Mouse (Mus musculus) monocyte, adult 2 months (primary cell): ENCODE measurements around the gene Arhgap4.
A peak's percentile ranks its signal among the peaks of the same experiment; 100 is the strongest.

Experiments used
- DNase-seq, 2 experiments: peaks; one replicate each; pipeline ENCODE4 v3.0.0; 2022; ENCODE audit warnings: low spot score in 2 of 2, low read depth in 1 of 2

Gene Arhgap4

GRCm38 (mm10) chrX:73921823-73922549 lies at the start of gene Arhgap4, which contains the start of gene Naa10:
Gene Arhgap4, minus strand, starts transcription at chrX:73921870.
Gene Naa10, minus strand, starts transcription at chrX:73921944.
- DNase-seq, result peak; percentile 48 to 58

- no peak for DNase-seq
These were observed 49.1 kb upstream of the Arhgap4 start for GRCm38 (mm10) chrX:73970781-73971180.

GRCm38 (mm10) chrX:73969729-73970128 lies 48.1 kb upstream of the Arhgap4 start:
- DNase-seq, result no peak

- DNase-seq, result no peak
These were observed 47.5 kb upstream of the Arhgap4 start for GRCm38 (mm10) chrX:73969167-73969566.

GRCm38 (mm10) chrX:73967177-73968075 lies 45.8 kb upstream of the Arhgap4 start:
- peak; percentile 71 to 84 for DNase-seq

- DNase-seq, result peak; percentile 72 to 83
These were observed 44.8 kb upstream of the Arhgap4 start, which contains the start of gene Hcfc1 for GRCm38 (mm10) chrX:73966248-73967176. Gene Hcfc1, minus strand, starts transcription at chrX:73966357.

GRCm38 (mm10) chrX:73965307-73965706 lies 43.6 kb upstream of the Arhgap4 start:
- DNase-seq, result no peak

- DNase-seq, result peak; percentile 19 to 31
These were observed 42.7 kb upstream of the Arhgap4 start for GRCm38 (mm10) chrX:73964363-73964762.

GRCm38 (mm10) chrX:73954988-73955387 lies 33.3 kb upstream of the Arhgap4 start:
- no peak for DNase-seq

GRCm38 (mm10) chrX:73952603-73953002 lies 30.9 kb upstream of the Arhgap4 start:
- DNase-seq, result no peak

- no peak for DNase-seq
These were observed 27.7 kb upstream of the Arhgap4 start for GRCm38 (mm10) chrX:73949341-73949740.

- DNase-seq, result peak; percentile 13 to 32
These were observed 27.0 kb upstream of the Arhgap4 start for GRCm38 (mm10) chrX:73948647-73949046.

- no peak for DNase-seq
These were observed 25.2 kb upstream of the Arhgap4 start for GRCm38 (mm10) chrX:73946896-73947295.

- DNase-seq, result no peak
These were observed 20.6 kb upstream of the Arhgap4 start for GRCm38 (mm10) chrX:73942294-73942693.

GRCm38 (mm10) chrX:73941860-73942259 lies 20.2 kb upstream of the Arhgap4 start:
- DNase-seq, result no peak

- DNase-seq, result no peak
These were observed 10.2 kb upstream of the Arhgap4 start for GRCm38 (mm10) chrX:73931871-73932270.

GRCm38 (mm10) chrX:73930402-73931062 lies 8.9 kb upstream of the Arhgap4 start, which contains the start of gene Renbp:
Gene Renbp, minus strand, starts transcription at chrX:73930850.
- DNase-seq, result peak; percentile 18 to 53

- DNase-seq, result no peak
These were observed 846 bp upstream of the Arhgap4 start for GRCm38 (mm10) chrX:73922550-73922882.

GRCm38 (mm10) chrX:73921285-73921822 lies 316 bp downstream of the Arhgap4 start:
- no peak for DNase-seq

GRCm38 (mm10) chrX:73918631-73919030 lies 3.0 kb downstream of the Arhgap4 start:
- no peak for DNase-seq
